Mouse (Mus musculus): ENCODE measurements at regions not wholly inside any gene's neighbourhood (a gene's known extent, or its start where the extent isn't known, plus 50 kb on each side); places are given as distances from the start of the nearest gene placed in this dataset.

- no peak for TF ChIP-seq CTCF (IDR thresholded peaks at IDR 0.05; ENCODE audit: borderline replicate concordance, extremely low read depth, insufficient read depth, insufficient read length)
- no peak for TF ChIP-seq POLR2A (IDR thresholded peaks at IDR 0.05; ENCODE audit: borderline replicate concordance, extremely low read depth, insufficient read depth, insufficient read length, poor library complexity, severe bottlenecking)
Measured at GRCm38 (mm10) chr12:80034100-80034499, 78.7 kb downstream of the Zfp36l1 start.
